Mouse (Mus musculus) lung, adult 2 months (tissue): ENCODE results near the gene Pde2a.

ENCODE experiments used
- CTCF ChIP-seq: fragments of 200-500 bp; IDR thresholded peaks from 2 replicates; pipeline ENCODE4 v1.5.1; 2011; ENCODE audit warnings: mild to moderate bottlenecking, low read length, control low read depth; ENCODE audit not compliant: insufficient read depth
- POLR2A ChIP-seq: fragments of 200-500 bp; IDR thresholded peaks from 2 replicates; pipeline ENCODE4 v1.6.1; 2011; ENCODE audit warnings: low read depth, mild to moderate bottlenecking, control low read depth, low read length, borderline replicate concordance; ENCODE audit errors: extremely low read depth

GRCm38 (mm10) chr7:101456318-101456717 is 34.8 kb downstream of the Pde2a start:
- TF ChIP-seq POLR2A (no peak), CTCF (no peak)
